Mouse (Mus musculus) spleen, adult 2 months (tissue): ENCODE results near the gene Zfp217.

Source experiments
- CTCF ChIP-seq: fragments of 200-500 bp; IDR thresholded peaks from 2 replicates; pipeline ENCODE4 v1.5.1; 2011; ENCODE audit warnings: mild to moderate bottlenecking, inconsistent platforms; ENCODE audit not compliant: insufficient read depth, insufficient read length, insufficient replicate concordance; ENCODE audit errors: extremely low read depth
- POLR2A ChIP-seq: fragments of 200-500 bp; IDR thresholded peaks from 2 replicates; pipeline ENCODE4 v1.6.1; 2011; ENCODE audit warnings: low read depth, low read length, inconsistent platforms

GRCm38 (mm10) chr2:170175190-170175589 lies 27.3 kb upstream of the Zfp217 start:
- TF ChIP-seq CTCF (no peak), POLR2A (no peak)
